Mouse (Mus musculus) mature B cell (primary cell): ENCODE measurements around the gene Csf1.

Experiments
- in situ Hi-C: fragments of 300-500 bp; cut with MboI; formaldehyde crosslinking; loops from 2 replicates; pipeline ENCODE4 v1.14.3; 2019

Csf1 gene

DNA sequence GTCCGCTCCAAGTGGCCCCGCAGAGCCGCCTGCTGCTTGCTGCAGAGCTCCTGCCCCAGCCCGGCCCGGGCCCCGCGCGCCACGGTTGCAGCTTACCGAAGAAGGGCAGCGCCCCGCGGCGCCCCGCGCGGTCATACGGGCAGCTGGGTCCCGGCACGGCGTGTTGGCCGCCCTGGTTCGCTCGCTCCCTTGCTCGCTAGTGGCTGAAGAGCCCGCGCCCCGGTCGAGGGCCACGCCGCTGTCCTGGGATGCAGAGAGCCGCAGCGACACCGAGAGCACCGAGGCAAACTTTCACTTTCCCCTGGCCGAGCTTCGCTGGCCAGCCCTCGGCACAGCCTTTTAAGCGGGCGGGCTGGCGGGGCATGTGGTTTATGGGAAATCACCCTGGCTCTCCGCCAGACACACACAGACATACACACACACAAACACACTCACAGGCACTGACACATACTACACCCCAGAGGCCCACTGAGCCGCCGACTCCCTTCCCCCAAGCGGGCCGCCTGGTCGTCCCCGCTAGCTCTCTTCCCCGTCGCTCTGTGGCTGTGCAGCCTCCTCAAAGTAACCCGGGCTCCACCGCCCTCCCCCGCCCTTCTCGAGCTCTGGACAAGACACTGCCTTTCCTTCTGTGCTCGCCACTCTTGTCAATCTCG, at the start of gene Csf1:
Gene Csf1, minus strand, starts transcription at position 541 of the 653 bp plus-strand sequence.
- in situ Hi-C loops: no loop called here

DNA sequence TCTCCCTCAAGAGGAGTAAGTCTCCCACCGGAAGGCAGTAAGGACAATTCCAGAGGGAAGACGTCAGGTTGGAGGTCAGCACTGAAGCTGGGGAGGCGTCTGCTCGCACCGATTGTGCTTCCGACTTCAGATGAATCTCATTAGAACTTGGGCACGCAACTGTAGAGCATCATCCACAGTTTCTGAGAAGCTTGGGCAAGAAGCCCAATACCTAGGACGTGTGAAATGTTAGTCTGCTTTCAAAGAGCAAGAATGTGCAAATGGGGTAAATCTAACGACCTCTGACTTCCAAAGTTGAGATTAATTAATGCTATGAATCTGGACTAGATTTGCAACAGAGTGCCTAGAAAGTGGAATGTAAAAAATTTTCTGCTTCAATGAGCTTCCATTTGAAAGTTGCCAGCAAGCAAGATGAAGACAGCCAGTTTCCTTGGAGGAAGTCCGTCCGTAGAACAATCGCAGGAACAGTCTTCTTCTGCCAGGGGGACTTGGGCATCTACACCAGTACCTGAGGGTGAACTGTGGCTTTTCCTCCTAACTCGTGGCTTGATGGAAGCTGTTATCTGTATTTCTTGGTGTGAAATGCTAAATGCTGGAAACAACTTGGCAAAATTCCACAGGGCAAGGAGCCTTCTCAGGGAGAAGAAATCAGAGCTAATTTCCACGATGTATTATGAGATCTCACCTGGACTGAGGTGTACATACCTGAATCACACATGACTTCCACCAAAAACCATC, 47.9 kb upstream of the Csf1 start:
- in situ Hi-C loops: no loop called here

DNA sequence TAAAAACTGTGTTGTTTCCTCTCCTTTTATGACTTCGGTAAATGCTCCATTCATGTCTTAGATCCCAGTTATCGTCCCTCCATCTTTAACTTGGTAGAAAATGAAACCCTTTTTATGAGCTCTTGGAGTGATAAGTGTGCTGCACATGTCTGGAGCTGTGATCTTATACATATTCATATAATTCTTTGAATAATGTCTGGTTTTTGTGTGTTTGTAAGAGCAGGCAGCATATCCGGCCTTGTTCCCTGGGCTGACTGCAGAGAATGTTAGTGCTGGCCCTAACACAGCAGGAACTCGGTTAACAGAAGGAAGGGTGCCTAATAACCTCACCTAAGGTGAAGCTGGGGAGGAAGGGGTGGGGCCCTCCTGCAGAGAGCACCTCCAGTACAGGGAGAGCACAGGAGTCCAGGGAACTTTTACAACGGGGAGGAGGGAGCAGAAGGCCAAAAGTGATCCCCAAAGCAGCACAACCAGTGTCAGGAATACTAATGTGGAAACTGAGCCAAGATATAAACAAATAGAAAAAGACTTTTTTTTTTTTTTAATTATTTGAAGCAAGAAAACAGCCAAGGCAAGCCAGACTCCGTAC, 47.2 kb upstream of the Csf1 start:
- in situ Hi-C loops: no loop called here

DNA sequence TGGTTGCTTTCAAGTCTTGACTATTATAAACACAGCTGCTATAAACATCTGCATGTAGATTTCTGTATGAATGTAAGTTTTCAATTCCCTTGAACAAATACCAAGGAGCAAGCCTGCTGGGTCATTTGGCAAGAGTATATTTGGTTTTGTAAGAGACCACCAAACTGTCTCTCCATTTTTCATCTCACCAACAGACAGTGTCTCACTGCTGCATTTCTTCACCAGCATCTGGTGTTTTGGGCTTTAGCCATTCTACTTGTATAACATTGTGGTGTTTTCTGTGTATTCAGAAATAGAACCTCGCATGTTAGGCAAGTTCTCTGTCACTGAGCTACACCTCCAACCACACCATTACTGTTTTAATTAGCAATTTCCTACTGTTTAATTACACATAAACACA, 46.6 kb upstream of the Csf1 start:
- in situ Hi-C loops: no loop called here

DNA sequence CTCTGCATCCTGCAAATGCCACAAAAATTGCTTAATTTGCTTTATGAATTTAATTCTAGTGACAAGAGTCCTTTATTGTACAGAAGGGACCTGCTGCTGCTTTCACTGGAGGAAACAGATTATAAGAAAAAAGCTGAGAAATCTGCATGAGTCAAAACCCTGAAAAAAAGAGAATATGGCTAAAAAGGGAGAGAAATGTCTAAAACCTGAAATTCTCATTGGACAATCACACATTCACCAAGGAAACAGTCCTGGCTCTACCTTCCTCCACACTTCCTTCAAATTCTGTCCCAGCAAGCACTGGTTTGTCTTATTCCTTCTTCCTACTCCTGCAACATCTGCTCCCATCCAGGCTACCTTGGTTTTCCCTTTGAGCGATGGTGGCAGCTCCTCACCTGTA, 44.5 kb upstream of the Csf1 start:
- in situ Hi-C loops: no loop called here

DNA sequence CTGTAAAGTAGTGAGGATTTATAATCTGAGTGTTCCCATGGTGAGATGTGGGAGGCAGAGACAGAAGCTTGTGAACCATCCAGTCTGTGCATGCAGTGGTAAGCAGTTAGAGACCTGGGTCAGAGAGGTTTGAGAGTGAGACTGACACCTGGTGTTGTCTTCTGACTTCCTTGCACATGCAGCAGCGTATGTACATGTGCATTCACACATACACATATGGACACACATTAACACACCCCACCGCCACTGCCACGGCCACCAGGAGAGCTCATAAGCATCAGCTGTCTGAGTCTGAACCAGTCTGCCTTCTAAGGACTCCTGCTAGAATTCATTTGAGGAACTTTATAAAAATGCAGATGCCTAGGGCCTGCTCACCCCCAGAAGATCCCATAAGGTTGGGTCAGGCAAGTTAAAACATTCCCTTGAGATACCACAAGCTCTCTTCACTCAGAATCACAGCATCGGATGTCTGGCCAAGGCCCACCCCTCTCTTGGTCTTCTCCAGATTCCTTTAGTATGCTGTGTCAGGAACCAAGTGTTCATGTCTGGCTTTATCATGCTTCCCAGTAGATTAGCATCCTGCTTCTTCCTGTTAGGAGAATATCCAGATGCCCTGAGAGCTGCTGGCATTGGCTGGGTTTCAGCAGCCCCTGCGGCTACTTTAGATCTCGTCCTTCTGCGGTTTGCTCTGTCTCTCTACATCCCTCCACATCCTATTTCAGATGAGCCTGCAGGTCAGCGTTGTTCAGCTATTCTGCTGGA, 42.1 kb upstream of the Csf1 start:
- in situ Hi-C loops: no loop called here

DNA sequence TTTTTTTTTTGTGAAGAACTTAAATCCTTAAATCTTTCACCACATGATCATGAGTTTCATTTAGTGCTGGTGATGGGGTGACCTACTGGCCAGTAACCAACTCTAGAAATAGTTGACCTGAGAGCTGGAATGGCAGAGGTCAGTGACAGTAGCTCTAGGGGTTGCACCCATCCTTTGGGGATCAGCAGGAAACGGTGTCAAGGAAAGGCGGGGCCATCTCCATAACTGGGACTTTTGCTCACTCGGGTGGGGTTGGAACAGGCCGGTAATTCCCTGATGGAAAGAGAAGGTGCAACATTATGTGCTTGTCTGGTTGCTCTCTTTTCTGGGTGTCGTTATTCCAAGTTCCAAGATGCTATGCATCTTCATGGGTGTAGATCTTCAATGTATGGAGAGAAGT, 38.7 kb upstream of the Csf1 start:
- in situ Hi-C loops: no loop called here

DNA sequence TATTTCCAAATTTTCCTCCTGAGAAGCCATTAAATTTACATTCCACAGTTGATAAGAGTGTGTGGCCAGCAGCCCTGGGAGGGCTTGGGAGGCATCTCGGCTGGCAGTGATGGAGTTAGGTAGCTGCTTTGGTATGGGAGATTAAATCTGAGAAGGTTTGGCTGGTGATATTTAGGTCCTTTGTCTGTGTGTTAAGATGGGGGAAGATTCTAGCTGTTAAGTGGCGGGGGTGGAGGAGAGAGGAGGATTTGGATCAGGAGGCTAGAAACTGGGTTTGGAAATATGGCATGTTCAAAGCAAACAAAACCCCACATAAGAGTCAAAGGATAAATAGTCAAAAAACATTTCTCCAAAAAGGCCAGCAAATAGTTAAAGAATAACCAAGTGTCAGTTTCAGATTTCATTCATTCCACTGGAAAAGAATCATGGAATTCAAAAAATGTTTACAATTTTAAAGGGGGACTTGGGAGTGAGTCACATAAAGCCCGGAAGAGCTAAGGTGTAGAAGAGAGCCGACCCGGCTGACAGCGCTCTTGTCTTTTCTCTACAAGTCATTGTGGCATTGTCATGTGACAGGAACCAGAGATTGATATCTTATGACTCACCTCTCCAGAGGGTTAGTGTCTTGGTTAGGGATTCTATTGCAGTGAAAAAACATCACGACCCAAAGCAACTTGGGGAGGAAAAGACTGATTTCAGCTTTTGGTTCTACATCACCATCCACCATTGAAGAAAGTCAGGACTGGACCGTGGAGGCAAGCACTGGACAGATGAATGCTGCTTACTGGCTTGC, 36.1 kb upstream of the Csf1 start:
- in situ Hi-C loops: no loop called here

DNA sequence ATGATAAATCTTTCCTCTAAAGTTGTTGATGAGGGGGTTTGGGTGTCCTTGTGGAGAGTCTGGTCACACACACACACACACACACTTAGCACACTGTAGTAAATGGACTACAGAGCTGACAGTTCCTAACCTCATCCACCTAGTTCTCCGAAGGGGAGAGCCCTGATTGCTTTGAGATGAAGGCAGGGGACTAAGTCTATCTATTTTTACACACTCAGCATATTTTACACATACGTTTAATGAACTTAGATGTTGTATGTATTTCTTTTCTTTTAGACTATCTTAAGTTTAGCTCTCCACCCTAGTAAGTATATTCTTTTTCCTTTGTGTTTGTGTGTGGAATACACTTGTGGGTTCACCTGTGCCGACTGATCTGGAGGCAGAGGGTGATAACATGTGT, 34.6 kb upstream of the Csf1 start:
- in situ Hi-C loops: no loop called here

DNA sequence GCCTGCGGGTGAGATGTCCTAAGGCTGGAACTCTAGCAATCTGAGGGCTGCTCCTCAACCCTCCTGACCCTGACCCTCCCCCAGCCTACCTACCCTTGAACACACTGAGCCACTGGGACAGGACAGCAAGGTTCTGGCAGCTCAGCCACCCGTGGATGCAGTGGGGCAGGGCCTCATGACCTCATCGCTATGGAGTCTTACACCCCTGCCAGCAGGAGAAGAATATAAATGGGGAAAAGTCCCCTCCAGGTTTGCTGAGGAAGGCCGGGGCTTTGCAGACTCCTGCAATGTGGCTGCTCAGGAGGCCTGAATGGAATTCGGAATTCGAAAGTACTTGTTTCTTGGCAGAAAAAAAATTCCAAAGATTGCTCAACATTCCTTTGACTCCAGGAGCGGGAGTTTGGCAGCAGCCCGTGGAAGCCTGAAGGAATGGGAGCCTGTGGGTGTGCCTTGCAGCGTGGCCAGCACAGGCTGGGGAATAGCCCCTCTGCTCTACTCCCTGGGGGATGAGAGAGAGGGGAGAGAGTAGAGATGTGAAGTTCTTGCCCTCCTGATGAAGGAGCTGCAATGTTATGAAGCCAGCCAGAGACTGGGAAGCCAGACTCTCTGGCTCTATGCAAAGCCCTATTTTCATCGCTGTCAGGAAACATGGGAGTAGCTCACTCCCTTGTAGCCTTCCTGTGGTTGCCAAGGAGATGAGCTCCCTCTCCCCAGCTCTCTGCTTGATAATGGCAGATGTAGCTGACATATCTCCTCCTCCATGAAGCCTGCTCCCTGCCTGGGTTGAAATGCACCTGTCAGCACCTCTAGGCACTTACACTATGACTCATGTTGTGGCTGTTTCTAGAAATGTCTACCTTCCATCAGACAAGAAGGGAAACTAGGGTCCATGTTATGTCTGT, 33.3 kb upstream of the Csf1 start:
- in situ Hi-C loops: no loop called here

DNA sequence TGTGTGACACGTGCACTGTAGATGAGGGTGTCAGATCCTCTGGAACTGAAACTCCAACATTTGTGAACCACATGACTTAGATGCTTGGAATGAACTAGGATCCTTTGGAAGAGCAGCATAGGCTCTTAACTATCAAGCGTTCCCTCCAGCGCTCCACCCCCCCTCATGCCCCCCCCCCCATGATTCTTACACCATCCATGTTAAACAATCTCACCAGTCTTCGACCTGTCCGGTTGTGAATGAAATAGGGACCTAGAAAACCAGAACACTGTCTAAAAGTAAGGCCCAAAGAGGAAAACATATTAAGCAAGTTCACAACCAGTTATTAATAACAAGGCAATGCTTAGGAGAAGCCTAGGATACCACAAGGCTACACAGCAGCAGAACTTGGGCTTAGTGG, 32.5 kb upstream of the Csf1 start:
- in situ Hi-C loops: no loop called here

DNA sequence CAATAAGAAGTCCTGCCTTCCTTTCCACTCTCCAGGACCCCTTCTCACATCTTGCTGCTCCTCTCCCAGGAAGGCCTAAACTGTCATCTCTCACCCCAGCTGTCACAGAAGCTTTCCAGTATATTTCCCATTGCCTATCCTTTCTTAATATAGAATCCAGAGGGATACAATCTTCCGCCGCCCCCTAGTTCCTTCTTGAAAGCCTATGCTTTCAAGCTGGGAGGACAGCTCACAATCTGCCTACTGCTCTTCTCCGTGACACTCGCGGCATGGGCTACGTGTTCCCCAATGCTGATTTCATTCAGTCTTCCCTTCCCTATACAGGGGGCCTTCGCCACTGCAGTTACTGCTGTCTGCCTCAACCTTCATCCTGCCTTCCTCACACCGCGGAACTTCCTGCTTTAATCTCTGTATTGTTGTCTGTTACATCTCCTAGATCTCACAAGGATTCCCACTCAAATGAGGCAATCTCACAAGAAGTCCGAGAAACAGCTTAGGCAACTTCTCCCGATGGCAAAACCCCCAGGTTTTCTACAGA, 30.6 kb upstream of the Csf1 start:
- in situ Hi-C loops: no loop called here

DNA sequence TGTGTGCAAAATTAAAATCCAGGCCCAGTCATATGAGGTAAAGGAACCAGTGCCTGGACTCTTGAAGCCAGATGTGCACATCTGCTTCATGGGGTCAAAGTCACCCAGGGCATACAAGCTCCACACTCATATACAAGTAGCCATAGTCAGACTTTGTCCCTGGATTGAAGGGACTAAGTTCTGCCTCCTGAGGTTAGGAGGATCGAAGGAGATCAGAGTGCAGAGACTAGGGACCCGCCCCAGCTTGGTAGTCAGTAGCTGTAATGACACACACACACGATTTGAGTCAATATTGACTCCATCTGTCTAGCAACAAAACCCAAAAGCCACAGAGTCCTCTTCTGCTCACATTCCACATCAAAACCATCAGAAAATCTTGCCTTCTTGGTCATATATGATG, 30.0 kb upstream of the Csf1 start:
- in situ Hi-C loops: no loop called here

DNA sequence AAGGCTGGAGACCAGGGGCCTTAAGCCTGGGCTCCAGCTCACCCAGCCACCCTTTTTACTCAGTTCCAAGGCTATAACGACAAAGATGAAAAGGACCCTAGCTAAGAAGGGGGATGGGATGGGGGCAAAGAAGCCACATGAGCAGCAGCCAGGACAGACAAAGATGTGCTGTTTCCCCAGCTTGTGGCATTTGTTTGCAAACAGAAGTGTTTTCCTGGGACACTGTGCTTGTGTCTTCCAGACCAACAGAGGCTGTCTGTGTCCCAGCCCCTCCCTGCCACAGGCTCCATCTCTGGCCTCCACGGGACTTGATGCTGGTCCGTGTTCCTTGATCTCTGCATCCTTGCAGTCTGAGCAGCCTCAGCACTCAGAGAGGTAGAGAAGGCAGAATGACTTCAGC, 28.6 kb upstream of the Csf1 start:
- in situ Hi-C loops: no loop called here

DNA sequence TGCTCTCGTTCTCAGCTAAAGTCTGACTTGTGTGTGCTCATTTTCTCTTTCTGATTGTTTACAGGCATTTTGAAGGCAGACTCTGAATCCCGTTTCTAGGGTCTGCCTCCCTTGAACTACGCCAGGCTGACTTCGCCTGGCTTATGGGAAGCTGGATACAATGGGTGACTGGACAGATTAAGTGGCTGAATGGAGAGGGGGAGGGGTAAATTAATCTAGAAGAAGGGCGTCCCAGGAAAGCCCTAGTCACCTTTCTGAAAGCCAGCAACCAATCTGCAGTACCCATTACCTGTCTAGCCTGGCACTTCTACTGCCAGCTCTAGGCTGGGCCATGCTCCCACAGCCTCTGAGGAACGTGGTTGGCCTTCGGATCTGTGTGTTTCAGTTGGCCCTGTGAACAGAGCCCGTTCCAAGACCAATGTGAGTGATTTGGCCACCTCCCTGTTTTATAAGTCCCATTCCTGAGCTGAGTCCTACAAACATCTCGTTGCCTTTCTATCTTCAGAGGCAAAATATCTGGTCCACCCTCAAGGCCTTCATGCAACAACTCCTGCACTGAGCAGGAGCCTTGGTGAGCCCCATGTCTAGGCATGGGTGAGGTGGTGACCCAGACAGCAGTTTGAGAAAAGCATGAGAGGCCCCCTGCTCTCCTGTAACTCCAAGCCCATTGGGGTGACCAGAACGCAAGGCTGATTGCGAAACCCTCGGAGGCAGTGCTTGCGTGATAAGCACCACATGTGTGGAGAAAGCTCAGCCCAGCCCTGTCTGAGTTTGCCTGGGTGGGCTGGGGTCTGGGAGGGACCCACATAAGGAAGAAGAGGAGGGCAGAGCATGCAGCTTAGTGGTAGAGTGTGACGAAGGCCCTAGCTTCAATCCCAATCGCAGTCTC, 27.6 kb upstream of the Csf1 start:
- in situ Hi-C loops: no loop called here

DNA sequence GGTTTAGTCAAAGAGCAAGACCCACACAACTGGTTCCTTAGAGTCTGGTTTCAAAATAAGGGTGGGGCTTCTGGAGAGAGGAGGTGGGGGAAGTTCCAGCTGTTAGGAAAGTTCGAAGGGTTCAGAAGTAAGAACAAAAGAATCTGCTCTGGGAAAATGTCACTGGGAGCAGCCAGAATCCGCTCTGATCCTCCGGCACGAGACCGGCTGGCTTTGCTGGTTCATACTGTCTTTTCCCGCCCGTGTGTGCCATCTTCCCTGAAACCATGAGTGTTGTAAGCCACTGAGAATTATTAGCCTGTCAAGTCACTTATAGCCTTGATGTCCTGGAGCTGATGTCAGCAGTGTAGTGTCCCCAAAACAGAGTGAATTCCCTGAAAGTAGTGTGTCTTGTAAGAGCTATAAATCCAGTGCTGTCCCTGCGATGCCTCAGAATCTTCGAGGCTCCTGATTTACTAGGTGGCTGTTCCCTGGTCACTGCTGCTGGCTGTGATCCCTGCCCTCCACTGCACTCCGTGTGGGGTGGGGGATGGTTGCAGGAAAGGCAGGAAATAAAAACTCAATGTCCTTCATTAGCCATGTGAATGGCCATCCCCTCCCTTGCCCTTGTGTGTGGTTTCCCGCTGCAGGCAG, 26.8 kb upstream of the Csf1 start:
- in situ Hi-C loops: no loop called here

DNA sequence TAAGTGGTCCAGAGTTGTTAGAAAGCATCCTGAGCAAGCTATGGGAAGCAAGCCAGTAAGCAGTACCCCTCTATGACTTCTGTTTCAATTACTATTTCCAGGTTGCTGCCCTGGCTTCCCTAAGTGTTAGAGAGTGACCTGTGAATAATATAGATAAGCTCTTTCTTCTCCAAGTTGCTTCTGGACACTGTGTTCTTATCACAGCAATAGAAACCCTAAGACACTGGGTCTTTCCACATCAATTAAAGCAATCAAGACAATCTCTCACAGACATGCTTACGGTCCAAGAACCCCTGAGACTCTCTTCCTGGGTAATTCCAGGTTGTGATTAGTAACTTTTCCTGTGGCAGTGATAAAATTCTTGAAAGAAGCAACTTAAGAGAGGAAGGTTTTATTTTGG, 26.1 kb upstream of the Csf1 start:
- in situ Hi-C loops: no loop called here

DNA sequence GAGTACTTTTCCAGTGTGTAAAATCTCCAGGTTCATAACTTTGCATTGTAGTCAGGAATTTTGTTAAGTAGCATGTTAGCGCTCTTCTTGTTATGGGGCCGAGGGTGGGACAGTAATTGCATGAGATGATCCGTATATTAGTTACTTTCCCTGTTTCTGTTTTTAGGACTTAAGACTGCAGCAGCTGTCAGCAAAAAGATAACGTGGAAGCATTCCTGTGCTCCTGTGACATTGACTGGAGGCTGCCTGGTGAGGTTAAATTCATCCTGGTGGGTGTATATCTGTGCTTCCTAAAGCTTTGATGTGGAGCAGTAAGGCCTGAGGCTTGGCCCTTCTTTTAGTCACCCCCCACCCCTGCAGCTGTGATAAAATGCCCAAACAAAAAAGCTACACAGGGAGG, 25.3 kb upstream of the Csf1 start:
- in situ Hi-C loops: no loop called here

DNA sequence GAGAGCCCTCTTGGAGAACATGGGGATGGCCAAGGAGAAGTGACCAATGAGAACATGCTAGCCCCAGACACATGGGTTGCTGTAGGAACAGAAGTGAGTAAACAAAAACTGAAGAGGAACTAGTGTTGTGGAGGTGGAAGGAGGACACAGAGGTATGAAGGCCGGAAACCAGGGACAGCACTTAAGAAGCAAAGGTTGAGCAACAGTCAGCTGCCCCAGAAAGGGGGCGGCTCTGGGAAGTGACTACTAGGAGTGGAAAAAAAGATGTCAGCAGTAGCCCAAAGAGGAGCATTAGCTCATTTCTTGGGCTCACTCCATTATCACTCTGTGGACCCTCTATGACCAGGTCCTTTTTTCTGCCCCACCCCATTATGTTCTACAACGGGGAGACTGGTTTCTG, 23.0 kb upstream of the Csf1 start:
- in situ Hi-C loops: no loop called here
